Mouse (Mus musculus): ENCODE measurements around the gene Fam19a2.

Gene Fam19a2

DNA sequence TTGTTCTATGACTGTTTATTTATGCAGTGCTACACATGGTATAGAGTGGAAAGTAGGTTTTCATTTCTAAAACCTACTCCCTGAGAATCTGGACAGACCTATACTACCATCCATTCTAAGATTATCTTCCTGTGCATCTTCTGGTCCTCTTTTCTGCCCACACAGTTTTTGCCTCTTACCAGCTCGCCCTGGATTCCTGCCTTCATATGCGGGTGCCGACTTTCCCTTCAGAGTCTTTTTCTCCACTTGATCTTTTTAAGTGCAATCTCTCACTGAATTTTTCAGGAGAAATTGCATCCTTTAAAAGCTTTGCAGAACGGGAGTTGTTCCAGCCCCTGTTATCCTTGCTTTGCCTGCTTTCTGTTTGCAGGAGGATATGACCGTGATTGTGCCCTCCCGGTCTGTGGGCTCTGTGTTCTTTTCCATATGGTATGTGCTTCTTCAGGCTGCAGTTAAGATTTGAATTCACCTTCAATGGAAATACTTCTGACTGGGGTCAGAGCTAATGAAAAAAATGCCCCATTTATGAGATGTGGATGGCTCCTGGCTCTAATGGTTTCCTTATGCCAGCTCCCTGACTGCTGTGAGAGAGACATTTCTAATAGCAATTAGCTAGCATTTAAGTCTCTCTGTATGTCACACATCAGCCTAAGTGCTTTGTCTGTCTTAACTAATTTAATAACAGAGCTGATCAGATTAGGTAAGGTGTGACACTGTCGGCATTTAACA lies 308.7 kb downstream of the Fam19a2 start:
- no peak for DNase-seq (ENCODE audit: low spot score)

DNA sequence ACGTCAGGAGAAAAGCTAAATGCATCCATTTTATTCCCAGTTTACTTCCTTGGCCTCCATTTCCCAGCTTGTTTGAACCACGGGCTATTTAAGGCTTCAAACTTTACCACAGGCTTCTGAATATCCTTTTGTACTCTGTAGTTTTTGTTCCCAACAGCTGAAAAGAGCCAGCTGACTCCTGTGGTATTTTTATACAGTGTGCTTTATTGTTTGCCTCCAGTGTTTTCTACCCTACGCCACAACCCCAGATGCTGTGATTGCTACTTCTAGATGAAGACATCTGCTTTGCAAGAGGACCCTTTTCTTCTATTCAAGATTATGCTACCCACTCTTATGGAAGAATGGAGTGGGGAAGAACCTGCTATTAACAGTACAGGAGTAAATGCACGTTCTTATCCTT lies 314.0 kb downstream of the Fam19a2 start:
- DNase-seq (ENCODE audit: low spot score) = no peak

DNA sequence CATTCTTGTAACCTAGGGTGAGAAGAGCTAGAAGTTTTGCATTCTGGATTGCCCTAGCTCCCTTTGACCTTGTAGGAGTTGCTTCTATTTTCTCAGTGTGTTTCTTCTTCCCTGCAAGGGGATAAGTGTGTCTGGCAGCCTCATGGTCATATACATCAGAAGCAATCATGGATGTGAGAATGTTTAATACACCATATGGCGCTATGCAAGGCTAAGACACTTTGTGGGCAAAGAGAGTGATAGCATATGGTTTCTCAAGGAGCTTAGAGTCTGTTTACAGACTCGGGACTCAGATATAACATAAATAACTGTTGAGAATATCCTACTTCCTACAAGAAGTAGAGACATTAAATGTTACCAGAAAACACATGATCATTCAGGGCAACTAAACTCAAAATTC lies 315.2 kb downstream of the Fam19a2 start:
- no peak for DNase-seq (ENCODE audit: low spot score)

DNA sequence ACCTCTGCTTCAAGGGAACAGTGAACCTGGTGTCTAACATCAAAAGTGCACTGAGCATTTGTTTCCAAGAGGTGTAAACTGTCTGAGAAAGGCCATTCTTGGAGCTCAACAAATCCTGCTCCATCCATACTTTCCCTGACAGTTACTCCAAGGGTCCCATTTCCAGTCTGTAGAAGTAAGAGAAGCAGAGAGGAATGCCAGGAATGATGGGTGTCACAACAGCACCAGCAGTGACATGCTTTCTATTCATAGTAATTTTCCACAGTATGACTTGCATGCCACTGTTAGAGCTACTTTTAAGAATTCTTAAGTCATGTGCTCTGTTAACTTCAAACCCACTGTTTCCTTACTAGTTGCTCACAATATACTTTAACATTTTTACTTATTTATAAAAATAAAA lies 331.2 kb downstream of the Fam19a2 start:
- no peak for DNase-seq (ENCODE audit: low spot score)

DNA sequence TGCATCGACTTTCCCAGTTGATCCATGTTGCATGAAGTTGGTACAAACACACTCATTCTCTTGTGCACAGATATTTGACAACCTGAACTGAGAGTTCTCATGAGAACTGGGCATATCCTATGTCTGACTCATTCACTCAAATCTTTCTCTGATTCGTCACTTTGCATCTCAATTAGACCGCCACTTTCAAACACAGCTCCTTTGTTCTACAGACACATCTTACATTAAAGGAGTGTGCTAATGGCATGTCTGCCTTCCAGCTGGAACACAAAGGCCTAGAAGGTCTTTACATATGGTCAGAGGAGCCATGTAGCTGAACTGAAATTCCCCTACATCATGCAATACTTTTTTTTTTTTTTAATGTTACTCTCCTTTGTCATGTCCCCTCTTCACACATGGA lies 333.3 kb downstream of the Fam19a2 start:
- DNase-seq (ENCODE audit: low spot score) = no peak

DNA sequence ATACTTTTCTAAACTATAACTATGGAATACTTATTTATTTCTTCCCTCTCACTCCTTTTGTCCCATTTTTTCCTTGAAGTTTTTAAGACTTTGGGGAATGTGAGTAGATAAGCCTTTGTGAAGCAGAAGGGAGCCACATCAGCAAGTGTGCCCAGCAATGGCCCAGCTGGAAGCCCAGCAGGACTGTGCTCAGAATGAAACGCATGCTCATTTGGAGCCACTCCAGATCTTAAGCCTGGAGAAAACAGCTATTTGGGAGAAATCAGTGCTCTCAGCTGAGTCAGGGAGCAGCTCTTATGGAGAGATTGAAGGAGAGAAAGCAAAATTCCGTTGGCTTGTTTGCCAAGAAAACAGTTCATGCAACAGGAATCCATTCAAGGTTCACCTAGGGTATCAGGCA lies 341.9 kb downstream of the Fam19a2 start:
- no peak for DNase-seq (ENCODE audit: low spot score)

DNA sequence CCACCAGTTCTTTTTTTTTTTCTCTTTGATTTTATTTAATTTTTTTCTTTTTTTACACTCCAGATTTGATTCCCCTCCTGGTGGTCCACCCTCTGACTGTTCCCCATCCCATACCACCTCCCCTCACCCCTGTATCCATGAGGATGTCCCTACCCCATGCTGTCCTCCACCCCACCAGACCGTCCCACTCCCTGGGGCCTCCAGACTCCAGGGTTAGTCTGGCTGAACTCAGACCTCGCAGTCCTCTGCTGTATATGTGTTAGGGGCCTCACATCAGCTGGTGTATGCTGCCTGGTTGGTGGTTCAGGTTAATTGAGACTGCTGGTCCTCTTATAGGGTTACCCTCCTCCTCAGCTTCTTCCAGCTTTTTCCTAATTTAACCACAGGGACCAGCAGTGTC lies 362.9 kb downstream of the Fam19a2 start:
- no peak for DNase-seq (ENCODE audit: low spot score)

DNA sequence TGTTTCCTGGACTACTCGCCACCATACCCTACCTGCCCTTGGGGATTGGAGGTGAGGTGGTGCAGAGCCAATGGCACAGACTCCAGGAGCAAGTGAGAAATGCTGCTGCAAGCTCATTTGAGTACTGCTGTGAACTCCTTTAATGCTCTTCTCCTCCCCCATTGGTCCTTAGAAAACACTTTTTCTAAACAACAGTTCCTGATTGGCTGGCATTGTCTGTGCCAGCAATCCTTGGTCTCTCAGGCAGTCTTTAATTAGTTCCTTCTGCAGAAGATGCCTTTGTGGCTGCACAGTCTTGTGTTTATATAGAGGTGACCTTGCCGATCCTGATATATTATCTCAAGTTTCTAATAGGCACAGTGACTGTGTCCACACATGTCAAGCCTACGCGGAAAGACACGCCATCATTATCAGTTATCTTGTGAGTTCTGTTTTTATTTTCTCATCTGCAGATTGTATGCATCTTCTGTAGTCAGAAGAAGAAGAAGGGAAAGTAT lies 365.5 kb downstream of the Fam19a2 start:
- DNase-seq (ENCODE audit: low spot score) = no peak

DNA sequence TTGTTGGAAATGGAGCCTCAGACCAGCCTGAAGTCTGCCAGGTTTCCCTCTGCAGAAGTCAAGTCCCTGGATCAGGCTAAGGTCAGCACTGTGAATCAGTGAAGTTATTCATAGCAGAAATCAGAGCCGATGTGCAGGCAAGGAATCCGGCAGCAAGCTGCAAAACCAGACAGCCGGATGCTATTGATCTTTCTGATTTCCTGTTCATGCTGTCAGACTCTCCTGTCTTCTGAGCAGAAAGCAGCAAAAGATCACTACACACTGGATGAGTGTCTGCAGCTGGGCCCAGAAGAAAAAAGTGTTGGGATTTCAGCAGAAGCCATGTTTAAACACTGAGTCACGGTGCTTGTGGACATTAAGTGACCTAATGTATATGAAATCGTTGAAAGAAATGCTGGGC lies 368.2 kb downstream of the Fam19a2 start:
- DNase-seq (ENCODE audit: low spot score) = no peak

DNA sequence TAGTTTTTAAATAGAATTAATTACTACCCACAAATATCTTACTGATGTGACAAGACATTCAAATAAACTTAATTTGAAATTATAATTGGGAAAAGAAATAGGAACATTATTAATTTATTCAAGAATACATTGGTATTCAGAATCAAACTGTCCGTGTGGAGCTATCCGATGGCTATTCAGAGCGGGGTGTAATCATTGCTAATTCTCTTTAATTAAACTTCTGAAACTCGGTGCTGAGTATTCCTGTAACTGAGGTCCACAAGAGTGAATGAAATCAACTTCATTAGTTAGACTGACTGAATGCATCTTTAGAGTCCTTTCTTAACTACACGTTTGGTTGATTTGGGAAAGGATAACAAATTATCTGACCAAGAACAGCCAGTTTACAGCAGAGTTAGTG lies 372.9 kb downstream of the Fam19a2 start:
- DNase-seq (ENCODE audit: low spot score) = no peak

DNA sequence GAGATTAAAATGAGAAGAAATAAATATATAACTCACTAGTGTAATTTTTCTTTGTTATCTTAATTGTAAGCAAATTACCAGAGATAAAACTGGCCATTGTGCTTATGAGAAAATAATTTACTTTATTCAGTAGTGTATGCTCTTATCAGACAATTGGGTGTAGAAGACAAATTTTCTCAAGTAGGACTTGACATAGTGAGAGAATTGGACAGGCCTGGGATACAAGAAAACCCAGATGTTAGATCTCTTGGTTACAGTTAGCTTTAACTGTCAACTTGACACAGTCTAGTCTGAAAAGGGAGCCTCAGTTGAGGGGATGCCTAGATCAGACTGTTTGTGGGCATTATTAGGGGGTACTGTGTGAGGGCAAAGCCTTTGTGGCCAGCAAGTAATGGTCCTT lies 373.7 kb downstream of the Fam19a2 start:
- no peak for DNase-seq (ENCODE audit: low spot score)

DNA sequence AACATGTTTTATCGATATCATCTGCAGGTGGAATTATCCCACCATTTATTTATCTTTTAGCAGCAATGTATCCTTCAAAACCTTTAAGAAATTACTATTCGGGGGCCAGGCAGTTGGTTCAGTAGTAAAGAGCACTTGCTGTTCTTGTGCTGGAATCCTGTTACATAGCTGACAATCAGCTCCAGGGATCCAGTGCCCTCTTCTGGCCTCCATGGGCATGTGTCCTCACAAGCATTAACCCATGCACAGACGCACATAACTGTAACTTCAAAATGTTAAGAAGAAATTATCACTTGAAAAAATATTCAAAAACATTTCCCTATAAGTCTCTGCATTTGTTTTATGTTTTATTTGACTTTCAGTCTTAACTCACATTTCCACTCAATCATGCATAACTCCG lies 381.8 kb downstream of the Fam19a2 start:
- no peak for DNase-seq (ENCODE audit: low spot score)

DNA sequence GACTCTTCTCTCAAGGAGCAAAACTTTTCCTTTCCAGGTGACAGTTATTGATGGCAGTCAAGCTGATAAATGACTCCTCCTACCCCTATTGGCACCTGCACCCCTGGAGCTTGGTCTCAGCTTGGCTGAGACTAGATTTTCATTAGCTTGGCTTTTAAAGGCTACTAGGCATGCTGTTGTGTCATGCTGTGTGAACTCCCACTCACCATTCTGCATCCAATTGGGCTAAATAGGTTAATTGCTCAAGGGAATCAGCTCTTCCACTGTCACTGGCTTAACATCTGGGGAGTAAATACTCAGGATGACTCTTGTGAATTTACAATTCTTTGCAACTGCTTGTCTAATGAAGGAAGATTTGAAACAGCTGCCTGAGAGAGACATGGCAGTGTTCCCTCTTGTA lies 407.4 kb downstream of the Fam19a2 start:
- DNase-seq (ENCODE audit: low spot score) = no peak

DNA sequence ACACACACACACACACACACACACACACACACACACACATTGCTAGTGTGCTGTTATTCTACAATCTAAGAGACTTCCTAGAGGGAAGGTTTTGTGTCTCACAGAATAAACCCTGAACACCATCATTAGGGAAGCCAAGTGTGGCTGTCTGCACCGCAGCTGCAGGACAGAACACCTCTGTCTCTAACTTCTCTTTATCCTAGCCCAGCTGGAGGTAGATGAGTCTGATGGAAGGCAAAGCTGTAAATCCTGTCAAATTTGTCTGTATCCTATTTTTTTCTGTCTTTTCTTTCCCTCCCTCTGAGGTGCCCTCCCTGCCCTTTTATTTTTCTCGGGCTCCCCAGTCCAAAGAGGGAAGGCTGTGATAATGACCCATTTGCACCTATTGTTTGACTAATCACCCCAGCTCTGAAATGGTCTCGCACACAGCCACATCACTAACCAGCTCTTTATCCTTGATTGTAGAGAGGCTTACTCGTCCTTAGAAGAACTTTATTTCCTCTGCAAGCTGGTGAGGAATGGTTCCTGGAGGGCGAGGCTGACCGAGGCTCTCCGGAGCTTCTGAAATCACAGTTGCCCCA lies 414.6 kb downstream of the Fam19a2 start:
- no peak for DNase-seq (ENCODE audit: low spot score)

DNA sequence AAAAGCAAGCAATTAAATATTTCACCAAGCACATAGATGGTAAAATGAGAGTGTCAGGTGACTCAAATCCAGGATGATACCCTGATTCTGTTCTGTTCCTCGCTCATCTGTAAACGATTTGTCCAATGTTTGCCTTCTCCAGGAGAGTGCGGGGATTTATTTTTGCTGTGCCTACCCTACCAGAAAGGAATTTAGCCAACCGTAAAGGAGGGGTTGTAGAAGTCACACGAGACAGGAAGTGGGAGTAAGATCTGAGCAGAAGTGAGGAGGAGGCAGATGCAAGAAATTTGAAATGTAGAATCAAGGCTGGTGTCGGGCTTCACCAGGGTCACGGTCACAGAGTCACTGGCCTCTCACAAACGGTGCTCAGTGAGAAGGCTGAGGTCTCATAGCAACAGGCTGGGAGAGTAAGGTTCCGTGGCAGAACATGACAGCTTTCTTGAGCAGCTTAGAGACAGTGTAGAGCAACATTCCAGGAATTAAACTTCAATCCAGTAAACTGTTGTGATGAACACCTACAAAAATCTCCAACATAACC lies 419.0 kb downstream of the Fam19a2 start:
- no peak for DNase-seq (ENCODE audit: low spot score)

DNA sequence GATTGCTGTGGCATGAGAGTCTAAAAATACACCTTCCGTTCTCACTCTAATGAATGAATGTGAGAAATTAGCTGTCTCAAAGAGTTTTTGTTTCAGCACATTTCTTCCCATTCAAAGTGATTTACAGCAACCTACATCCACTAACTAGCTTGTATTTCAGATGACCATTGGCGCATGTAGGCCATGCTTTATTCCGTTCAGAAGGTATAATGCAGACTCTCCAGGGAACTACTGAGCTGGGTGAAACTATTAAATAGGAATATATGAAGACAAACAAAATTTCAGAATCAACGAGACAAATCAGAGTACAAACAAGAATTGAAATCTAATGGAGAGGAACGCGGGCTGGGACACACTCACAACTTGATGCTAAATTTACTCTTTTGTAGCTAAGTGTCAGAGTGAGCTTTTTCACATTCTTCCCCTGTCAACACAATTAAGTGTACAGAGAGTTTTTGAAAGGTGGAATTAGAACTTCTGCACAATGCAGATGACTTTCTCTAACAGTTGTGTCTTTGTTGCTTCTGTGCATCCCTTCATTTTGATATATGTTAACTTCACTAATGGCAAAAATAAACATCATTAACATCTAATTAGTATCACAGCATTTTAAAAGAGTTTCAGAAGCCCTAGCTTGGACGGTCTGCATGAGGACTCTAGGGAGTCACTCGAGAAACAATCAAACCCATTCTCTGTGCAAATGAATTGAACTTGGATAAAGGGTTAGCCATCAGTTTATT lies 428.6 kb downstream of the Fam19a2 start:
- DNase-seq (ENCODE audit: low spot score) = no peak

DNA sequence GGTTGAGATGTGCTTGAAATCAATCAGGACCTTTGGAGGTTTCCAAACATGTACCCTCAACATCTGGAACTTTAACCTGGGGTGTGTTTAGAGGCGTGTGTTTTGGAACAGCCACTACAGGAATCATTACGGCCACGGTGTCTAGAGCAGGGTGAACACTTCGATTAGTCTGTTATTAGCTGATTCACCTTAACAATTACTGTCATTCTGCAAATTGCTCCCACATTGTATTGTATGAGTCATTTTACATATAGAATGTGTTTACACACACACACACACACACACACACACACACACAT lies 429.1 kb downstream of the Fam19a2 start:
- no peak for DNase-seq (ENCODE audit: low spot score)

DNA sequence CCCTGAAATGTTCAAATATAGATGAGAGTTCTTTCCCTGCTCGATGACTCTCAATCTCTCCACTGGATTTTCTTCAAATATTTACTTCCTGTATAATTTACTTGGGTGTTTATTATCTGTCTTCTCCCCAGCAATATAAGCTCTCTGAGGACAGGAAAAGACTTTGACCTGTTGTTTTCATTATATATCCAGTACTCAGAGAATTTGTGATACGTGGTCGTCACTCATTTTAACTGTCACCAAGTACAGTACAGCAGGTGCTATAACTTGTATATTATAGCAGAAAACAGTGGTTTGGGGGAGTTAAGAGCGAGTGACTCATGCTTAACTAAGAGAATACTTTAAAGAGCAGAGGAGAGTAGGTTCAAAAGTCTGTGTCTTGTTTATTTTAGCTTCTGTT lies 438.8 kb downstream of the Fam19a2 start:
- no peak for DNase-seq (ENCODE audit: low spot score)

DNA sequence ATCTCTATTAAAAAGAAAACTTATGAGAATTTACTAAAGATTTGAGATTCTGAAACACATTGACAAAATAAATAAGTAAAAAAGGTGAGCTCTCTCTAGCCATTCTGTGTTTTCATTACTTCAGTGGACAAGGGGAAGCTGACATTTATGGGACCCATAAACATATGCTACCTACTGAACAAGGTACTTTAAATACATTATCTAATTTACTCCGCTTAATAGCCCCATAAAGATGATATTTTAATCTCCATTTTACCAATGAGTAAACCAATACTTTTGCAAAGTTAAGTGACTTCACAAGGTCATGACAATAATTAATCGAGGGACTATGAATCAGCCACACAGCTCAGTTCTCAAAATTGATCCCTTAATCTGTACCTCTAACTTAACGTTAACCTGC lies 443.2 kb downstream of the Fam19a2 start:
- no peak for DNase-seq (ENCODE audit: low spot score)

DNA sequence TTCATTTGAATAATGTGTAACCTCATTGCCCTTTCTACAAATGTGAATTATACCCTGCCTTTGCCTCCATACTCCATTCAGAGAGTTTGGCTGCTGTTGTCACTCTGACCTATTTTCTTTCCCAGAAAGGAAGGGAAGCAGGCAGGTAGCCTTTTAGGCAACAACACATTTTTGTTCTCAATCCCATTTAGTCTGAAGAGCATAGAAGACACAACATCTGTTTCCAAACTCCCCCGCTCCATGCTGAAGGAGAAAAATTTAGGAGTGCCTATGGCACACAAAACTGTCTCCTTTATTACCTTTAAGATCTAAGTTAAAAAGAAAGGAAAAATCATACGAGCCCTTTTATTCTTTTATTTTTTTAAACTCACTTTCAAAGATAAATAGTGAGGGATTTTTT lies 446.9 kb downstream of the Fam19a2 start:
- DNase-seq (ENCODE audit: low spot score) = no peak

DNA sequence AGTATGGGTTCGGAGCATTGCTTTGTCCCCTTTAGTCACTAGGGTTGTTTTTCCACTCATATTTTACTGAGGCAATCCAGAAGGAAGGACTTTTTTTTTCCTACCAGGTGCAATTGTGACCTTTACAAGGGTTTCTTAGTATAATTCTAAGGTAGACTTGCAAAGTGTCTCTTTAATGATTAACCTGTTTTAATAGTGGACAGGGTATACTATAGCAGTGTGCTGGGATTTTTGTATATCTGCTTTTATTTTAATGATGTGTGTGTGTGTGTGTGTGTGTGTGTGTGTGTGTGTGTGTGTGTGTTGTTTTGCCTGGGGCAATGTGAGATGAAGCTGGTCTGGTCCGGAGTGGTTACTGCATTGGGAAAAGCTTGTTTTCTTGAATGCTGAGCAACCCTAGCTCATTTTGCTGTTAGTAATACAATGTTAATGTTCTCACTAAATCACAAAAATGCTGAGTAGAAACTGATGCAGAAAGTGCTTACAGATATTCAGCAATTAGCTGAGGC lies 458.2 kb downstream of the Fam19a2 start:
- no peak for DNase-seq (ENCODE audit: low spot score)

DNA sequence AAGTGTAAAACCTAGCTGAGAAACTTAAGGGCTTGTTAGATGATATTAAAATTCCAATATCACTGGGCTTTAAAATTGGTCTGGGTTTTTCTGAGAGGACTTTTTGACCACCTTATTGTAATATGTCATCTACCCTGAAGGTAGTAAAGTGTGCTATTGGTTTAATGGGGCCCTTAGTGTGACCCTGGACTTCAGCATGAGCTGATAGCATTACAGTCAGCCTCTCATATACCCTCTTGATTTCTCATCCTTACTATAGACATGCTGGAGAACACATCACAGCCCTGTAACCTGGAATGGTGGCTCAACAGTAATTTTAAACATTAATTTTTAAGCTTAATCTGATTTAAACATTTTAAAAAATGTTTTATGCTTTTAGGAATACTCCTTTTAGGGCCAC lies 459.8 kb downstream of the Fam19a2 start:
- DNase-seq (ENCODE audit: low spot score) = no peak

DNA sequence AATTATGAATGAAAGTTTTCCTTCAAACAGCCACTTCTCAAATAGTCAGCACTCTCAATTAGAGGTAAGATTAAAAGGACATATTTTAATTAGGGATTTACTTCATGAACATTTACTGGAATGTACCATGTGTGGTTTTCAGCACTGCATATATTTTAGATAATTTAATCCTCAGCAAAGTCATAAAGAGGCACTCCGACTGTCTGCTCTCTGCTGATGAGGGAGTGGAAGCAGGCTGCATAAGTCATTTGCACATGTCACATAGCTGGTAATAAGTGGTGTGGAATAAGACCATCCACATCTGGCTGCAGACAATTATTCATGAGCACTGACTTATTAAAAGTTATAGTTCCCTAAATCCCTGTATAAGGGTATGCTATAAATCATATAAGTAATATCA lies 484.5 kb downstream of the Fam19a2 start:
- no peak for DNase-seq (ENCODE audit: low spot score)

Data from urinary bladder, postnatal 10 days (tissue).